Mouse (Mus musculus) heart, postnatal 25 days (tissue): Measurements from ENCODE around the gene Timm8a2. TPM values are rescaled to one million over a fixed set of nuclear protein-coding genes. Genes with fewer than 3 reads are reported as not detected.

ENCODE experiments used
- DNase-seq: peaks from one replicate; pipeline ENCODE4 v3.0.0; 2022; ENCODE audit warnings: low spot score
- intact Hi-C: fragments of 180-260 bp; cut with DNase I; formaldehyde crosslinking; loops from one replicate; pipeline ENCODE4 v1.15.1; 2025
- total RNA-seq, 2 experiments: library from RNA; stranded (reverse); gene quantifications; 2 replicates each; pipeline ENCODE4 v1.2.3; 2021

Timm8a2 gene
- total RNA-seq, 2 experiments from 2014 or later = not detected

DNA sequence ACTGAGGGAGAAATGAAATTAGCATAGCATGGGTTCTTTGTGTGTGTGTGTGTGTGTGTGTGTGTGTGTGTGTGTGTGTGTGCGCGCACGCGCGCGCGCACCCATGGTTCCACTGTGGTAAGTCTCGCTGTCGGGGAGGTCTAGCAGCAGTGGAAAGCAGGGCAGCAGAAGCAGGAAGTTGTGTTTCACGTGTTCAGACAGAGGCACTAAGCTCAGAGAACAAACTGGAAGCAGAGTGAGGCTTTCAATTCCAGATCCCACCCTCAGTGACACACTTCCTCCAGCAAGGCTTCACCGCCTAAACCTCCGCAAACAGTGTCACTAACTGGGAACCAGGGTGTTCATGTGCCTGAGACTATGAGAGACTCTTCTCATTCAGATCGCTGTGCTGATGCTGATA, 25.0 kb upstream of the Timm8a2 start:
- no peak for DNase-seq

DNA sequence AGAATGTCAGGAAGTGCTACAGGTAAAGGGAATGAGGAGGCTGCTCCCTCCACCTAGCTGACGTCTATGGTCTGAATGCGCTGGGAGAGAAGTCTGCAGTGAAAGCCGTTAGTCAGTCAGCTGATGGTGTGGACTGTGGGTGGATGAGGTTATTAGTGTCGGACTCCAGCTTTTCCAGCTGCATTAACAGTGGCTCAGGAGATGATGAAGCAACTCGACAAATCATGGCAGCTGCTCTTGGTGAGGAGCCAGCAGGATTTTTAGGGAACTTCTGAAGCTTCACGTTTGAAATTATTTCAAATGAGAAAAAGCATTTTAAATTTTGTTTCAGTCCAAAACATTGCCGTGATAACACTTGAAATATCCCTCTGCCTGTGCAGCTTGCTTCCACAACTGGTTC, 24.2 kb upstream of the Timm8a2 start:
- peak; percentile 20 for DNase-seq
- intact Hi-C loops = no loop called here

More for the DNA sequence above, 25.0 kb upstream of the Timm8a2 start:
- intact Hi-C loops = loop anchor here (1.0 kb wide), 1 partner anchor 23 kb away; no protein-coding TSS in a partner anchor

DNA sequence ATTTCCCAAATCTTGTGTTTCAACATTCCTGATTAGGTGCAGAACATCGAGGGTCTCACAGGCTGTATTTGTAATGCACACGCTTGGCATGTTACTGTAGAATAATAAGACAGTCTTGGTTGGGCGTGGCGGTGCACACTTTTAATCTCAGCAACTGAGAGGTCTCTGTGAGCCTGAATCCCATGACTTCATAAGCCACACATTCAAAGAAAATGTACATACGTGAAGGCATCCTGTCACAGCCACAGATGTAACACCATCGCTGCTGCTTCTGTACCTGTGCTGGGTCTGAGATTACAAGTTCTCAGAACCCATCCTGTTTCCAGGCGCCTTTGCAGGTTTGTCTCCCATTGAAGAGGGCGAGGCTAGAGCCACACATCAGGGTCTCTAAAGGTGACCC, 22.7 kb upstream of the Timm8a2 start:
- intact Hi-C loops = no loop called here
- no peak for DNase-seq

DNA sequence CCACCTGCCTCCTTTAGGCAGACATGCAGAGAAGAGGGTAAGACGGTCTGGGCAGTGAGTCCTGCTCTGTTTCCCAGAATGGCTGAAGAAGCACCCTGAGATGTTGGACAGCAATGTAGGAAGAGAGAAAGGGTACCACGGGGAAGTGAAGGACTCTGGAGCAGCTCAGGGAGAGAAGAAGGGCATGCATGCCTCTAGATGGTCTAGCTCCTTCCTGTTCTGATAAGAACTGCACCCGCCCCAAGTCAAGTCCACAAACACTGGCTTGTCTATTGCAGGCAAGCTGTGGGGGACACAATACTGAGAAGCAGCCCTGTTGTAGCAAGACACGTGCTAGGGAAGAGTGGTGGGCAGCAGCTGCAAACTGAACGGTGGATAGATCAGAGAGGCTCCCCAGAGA, 22.3 kb upstream of the Timm8a2 start:
- no peak for DNase-seq
- intact Hi-C loops = no loop called here

DNA sequence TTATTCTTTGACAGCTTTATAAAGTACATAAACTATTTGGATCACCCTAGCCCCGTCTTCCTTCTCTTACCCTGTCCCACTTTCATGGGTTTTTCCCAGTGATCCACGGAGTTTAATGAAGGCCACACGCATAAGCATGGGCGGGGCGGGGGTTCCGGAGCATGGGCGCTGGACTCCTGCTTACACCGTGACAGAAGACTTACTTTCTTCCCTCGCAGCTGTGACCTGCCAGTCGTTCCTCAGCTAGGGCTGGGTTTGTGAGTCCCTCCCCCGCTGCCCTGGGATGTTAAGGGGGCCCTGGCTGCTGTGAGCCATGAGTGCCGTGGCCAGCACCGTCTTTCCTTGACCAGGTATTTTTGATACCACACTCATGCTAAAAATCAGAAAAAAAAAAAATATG, 21.7 kb upstream of the Timm8a2 start:
- no peak for DNase-seq
- intact Hi-C loops = no loop called here

DNA sequence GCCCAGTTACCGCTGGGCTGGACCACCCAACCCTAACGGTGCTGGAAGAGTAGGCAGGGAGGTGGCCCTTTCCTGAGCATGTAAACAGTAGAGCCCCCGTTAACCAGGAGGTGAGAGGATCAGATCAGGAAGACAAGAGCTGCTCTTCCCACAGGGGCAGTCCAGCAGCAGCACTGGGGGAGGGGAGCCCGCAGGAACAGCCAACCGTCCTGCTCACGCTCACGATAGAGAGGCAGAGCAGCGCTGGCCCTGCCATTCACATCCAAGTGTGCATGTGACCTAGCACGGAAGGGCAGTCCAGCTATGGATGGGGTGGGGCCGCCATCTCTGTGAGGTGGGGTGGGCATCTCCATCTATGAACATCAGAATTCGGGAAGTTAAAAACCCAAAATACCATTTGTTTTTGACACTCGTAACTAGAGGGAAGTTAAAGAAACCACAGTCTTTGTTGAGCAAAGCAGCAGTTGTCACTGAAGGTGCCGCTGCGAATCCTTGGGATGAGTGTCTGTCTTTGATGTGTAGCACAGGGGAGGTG, 21.0 kb upstream of the Timm8a2 start:
- intact Hi-C loops = no loop called here
- DNase-seq = peak; percentile 36

DNA sequence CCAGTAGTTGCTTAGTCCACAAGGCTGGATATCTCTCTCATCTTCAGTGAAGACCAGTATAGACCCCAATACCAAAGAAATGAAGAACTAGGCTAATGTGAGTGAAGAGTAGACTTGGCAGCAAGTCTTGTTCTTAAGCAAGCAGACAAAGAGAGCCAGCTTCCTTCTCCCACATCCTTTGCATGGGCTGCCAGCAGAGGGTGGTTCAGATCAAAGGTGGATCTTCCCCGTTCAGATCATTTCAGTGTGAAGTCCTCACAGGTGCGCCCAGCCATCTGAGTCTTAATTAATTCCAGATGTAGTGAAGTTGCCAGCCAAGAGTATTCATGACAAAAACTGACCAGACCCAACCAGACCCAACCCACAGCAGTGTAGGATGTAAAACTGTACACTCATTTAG, 16.5 kb upstream of the Timm8a2 start:
- intact Hi-C loops = no loop called here
- no peak for DNase-seq

DNA sequence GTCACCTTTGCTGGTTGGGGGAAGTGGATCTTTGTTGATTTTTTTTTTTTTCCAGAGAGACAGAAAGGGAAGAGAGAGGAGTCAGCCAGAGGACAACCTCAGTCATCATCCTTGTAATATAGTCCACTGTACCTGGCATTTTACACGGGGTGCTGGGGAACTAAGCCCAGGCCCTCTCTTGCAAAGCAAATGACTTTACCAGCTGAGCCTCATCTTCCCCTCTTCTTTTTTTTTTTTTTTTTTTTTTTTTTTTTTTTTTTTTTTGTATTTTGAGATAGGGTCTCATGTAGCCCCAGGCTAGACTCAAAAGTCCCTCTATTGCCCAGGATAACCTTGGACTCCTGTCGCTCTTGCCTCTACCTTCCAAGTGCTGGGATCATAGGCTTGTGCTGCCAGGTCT, 15.1 kb upstream of the Timm8a2 start:
- no peak for DNase-seq
- intact Hi-C loops = no loop called here

DNA sequence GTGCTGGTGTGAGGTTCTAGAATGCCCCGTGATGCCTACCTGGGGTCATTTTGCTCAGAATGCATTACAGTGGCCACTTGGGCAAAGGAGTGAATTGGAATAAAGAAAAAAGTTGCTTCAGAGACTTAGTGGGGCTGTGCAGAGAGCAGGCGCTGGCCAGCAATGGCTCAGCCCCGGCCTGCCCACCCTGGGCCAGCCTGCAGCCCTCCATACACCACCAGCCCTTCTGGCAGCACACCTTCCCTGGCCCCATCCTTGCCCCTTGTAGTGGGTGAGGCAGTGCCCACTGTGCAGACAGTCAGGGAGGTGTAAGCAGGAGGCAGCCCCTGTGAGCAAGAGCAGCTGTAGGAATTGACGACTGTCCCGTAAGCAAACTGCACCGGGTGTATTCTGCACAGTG, 13.9 kb upstream of the Timm8a2 start:
- intact Hi-C loops = no loop called here
- no peak for DNase-seq

DNA sequence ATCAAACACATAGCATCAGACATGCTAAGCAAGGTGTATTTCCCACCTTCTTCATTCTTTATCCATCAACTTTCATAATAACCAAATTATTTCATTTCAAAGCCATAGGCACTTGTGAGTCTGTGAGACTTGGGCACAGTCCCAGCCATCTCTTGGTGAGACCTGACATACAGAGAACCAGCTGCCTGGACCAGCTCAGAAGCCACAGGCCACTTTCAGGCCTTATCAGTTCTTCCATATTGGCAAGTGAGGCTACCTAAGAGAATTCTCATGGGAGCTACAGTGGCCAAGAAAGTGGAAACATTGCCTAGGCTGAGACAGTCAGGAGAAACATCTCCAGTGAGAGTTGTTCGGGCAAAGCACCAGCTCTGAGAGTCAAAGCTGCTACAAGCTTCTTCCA, 11.4 kb upstream of the Timm8a2 start:
- intact Hi-C loops = no loop called here
- DNase-seq = no peak

DNA sequence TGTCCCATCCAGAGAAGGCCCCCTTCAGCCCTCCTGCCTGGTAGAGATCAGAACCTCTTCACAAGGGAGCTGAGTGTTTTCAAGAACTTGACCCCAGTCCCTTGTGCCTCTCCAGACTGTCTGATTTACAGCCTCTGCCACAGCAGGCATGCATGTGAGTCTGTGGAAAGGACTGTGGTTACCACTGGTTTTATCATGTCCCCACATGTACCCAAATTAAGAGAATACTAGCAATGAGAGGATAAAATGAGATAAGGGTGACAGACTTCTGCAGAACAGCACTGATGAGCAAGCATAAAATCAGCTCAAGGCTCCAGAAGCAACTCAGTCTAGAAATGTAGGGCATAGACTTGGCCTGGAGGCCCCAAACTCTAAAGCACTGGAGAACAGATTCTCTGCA, 10.5 kb upstream of the Timm8a2 start:
- DNase-seq = no peak
- intact Hi-C loops = no loop called here

DNA sequence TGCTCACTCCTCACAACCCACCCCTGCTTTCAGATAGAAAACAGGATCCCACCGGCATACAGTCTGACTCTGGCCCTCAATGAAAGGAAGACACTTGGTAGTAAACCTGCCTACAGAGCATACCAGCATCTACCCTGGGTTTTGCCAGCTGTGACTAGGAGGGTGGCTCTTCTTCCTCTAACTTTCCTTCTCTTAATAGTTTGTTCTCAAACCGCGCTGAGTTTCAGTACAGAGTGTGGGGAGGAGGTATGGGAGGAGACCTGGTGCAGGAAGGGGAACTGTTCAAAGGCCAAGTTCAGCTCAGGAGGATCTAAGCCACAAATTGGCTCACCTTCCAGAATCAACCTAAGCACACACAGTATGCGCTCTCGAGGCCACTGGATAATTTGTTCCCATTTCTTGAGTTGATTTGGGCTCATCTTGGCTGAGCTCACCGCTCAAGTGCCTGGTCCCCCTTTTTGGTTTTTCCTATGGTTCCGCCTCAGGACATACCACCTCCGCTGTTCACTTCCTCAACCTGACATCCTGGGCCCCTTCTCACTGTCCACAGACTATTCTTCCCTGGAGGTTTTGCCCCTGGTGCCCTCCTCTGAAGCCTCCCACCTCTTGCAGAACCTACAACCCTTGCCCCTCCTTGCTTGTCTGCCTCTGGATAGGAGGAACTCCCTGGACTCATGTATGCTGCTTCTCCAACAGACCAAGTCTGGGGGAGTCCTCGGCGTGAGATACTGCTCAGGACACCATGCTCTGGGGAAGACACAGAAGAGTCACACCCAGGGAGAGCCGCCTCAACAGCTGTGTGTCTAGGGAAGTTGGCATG, 5.3 kb upstream of the Timm8a2 start:
- DNase-seq = no peak
- intact Hi-C loops = no loop called here

DNA sequence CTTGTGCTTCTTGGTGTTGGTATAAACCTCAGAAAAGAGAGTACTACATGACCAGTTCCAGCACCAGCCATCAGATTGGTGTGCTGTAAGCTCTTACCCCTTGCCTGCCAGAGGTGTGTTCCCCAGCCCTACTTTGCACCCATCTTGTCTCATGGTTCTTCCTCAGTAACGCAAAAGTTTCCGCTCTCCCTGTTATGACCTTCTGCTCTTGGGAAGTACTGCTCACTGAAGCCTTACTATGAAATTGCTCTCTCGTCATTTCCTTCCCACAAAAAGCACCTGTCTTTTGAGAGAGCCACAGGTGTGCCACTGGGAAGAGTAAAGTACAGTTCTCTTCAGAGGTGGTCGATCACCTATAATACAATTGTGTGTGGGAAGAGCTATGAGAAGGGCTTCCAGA, 4.6 kb upstream of the Timm8a2 start:
- DNase-seq = no peak
- intact Hi-C loops = no loop called here

DNA sequence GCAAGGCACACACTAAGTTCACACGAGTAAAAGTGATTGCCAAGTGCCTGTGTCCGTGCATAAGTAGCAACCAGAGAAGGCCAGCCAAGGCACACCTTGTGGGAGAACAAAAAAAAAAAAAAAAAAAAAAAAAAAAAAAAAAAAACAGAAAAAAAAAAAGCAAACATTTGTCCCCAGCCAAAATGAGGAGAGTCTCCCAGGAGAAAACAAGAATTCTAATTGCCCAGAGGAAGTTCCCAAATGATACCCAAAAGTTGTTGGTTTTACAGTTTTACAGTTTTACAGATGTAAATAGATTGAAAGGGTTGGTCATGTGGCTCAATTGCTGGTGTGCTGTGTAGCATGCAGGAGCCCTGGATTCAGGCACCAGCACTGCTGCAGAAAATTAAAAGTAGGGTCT, 2.4 kb upstream of the Timm8a2 start:
- intact Hi-C loops = no loop called here
- no peak for DNase-seq

DNA sequence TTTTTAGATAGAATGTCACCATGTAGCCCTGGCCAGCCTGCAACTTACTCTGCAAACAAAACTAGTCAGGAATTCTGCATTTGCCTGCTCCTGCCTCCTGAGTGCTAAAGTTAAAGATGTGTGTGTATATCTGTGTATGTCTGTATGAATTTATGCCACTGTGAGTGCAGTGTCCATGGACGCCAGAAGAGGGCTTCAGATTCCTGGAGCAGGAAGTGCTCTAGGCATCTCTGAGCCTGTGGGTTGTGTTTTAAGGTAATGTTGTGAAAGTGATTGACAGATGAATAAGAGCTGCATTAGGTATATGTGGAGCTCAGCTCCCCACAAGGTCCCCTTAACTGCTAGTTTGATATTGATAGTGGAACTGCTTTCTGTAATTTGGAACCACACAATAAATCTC, 707 bp downstream of the Timm8a2 start:
- intact Hi-C loops = no loop called here

DNA sequence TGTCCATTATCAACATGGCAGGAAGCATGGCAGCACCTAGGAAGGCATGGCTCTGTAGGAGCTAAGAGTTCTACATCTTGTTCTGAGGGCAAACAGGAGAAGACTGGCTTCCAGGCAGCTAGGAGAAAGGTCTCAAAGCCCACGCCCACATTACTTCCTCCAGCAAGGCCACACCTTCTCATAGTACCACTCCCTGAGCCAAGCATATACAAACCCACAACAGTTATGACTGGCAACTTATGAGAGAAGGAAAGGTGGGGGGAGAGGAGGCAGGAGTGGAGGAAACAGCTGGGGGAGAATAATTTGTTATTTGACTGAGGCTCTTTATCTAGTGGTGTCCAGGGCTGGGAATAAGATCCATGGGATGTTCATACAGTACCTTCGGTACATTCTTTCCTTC, 1.4 kb downstream of the Timm8a2 start:
- no peak for DNase-seq
- intact Hi-C loops = no loop called here

More for the DNA sequence above, 707 bp downstream of the Timm8a2 start:
- DNase-seq = no peak

DNA sequence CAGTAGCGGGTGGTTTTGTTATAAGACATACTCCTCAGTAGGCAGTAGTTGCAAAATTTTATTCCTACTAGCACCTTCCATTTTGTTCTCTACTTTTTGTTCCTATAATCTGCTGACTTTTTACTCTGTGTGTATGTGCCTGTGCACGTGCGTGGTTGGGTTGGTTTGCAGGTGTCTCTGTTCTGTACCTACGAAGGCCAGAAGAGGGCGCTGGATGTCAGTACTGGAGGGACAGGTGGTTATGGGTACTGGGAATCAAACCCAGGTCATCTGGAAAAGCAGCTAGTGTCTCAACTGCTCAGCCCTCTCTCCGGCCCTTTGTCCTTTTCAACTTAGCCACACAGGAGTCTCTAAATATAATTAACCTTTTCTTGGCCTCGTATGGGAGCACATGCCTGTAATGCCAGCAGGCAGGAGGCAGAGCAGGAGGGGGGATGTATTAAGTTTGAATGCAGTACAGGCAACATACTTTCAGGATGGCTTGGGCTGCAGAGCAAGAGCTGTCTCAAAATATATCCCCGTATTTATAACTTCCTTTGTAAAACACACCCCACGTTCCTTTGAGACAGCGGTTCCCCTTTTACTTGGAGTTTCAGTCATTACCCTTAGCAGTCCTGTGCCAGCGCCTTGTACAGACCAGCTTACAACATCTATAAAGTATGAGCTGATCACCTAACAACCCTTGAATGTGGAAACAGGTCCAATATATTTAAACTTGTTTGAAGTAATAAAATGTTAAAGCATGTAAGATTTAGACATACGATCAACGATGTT, 4.6 kb downstream of the Timm8a2 start:
- no peak for DNase-seq
- intact Hi-C loops = no loop called here

DNA sequence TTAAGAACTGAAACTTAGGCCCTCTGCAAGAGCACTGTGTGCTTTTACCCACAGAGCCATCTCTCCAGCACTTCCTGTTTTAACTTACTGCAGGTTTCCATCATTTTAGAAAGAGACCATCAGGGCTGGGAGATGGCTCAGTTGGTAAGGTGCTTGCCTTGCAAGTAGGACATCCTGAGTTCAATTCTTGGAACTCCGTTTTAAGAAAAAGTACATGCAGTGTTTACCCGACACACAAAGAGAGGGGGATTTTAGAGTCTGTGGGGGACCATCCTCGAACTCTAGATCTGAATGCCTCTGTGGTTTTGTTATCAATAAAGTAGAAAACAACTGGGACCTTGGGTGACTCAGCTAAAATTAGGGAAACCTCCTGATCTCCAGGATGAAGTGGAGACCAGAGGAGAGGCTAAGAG, 6.9 kb downstream of the Timm8a2 start:
- no peak for DNase-seq
- intact Hi-C loops = no loop called here

DNA sequence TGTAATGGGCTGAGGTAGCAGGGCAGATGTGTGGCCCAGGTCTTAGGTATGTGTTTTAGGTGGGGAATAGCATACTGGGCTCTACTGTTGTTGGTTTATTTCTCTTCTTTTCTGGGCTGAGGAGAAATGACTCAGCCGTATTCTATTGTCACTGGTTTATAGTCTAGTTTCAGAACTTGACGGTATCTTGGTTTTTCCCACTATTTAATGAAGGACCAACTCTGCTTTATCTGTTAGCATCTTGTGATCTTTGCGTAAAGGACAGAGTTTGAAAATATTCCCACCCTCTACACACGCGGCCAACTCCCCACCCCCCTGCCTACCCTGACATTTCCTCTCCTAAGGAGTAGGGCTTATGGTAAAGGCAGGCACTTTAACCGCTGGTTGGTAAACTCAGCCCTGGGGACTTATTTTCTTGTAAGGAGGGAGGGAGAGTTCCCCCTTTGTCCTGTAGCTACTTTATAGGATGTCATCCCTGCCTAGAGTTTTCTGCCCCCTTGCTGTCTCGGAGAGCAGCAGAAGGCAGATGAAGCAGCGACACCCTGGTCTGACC, 7.7 kb downstream of the Timm8a2 start:
- intact Hi-C loops = no loop called here
- no peak for DNase-seq

DNA sequence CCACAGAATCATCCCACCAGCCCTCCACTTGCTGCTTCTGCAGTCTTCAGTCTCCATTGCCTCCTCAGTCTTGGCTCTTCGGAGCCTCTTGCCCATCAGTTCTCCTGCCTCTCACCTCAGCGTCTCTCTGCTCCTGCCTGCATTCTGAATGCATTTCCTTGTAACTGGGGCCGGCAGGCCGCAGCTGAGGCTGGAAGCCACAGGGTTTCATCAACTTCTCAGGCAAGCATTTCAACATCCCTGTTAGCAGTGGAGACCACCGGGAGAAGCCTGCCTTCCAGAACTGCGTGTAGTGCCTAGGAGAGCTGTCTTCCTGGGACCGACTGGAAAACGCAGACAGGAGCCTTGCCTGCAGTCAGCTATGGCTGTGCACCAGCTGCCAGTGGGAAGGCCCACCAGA, 13.3 kb downstream of the Timm8a2 start:
- no peak for DNase-seq
- intact Hi-C loops = no loop called here

DNA sequence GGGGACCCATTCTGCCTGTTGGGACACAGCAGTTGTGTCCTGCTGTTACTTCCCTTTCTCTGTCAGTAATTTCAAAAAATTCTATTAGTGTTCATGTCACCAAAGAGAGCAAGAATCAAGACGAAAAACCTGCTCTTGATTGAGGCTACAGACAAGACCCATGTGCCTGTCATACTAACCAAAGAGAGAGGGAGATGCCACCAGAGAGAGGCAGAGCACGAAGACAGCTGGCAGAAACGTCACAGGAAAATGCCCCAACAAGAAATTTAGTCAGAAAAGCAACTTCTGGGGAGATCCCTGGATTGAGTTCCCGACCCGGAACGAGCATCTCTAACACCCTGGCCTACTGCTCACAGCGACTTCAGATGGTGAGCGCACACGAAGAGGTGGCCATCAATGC, 14.3 kb downstream of the Timm8a2 start:
- no peak for DNase-seq
- intact Hi-C loops = no loop called here
